Mouse (Mus musculus): Measurements from ENCODE around the gene Ppp1r36. TPM values are rescaled to one million over a fixed set of nuclear protein-coding genes. Genes with fewer than 3 reads are reported as not detected.
"Not testable (repeated sequence)": the region's sequence is repeated elsewhere in the genome, so short reads cannot be mapped to it uniquely, and the experiment has no call there.

Gene Ppp1r36
- polyA plus RNA-seq, 1 experiment from 2014 or later, result 1.0 TPM

- H3K4me2 ChIP-seq, result no peak overlapping the region
- WGBS, result 62% methylated on average over 5 of the region's 5 CpGs
- no peaks in the 10 kb centered on the region for H3K9me3 ChIP-seq
- no peak overlapping the region for H3K27ac ChIP-seq
- 0 out of 2 replicates have a peak, but pooled peaks cover 5% of the 10 kb centered on the region for H3K27me3 ChIP-seq (replicated peaks)
- H3K4me1 ChIP-seq, result peaks cover 5% of the 10 kb centered on the region; the same call in 1 of the 2 replicates
- no peak overlapping the region for H3K9ac ChIP-seq
- no peak overlapping the region for H3K4me3 ChIP-seq
- ATAC-seq (replicated peaks), result no peak
- no peaks in the 10 kb centered on the region for H3K36me3 ChIP-seq (replicated peaks)
These were observed 13.6 kb downstream of the Ppp1r36 start for GRCm38 (mm10) chr12:76430879-76431406.

GRCm38 (mm10) chr12:76431431-76431830, 14.1 kb downstream of the Ppp1r36 start:
- Histone ChIP-seq H3K4me3 (no peak overlapping the region), H3K36me3 (replicated peaks) (no peaks in the 10 kb centered on the region), H3K27ac (no peak overlapping the region), H3K9ac (no peak overlapping the region), H3K27me3 (replicated peaks) (0 out of 2 replicates have a peak, but pooled peaks cover 5% of the 10 kb centered on the region), H3K9me3 (no peaks in the 10 kb centered on the region), H3K4me2 (no peak overlapping the region), H3K4me1 (peaks cover 5% of the 10 kb centered on the region; the same call in 1 of the 2 replicates)
- ATAC-seq (replicated peaks), result no peak
- WGBS, result 87% methylated on average over 6 of the region's 6 CpGs

- H3K4me3 ChIP-seq, result no peak overlapping the region
- peaks cover 5% of the 10 kb centered on the region; the same call in 1 of the 2 replicates for H3K4me1 ChIP-seq
- H3K4me2 ChIP-seq, result no peak overlapping the region
- ATAC-seq (replicated peaks), result no peak
- WGBS, result 43% methylated on average over 7 of the region's 7 CpGs
- 0 out of 2 replicates have a peak, but pooled peaks cover 5% of the 10 kb centered on the region for H3K27me3 ChIP-seq (replicated peaks)
- H3K36me3 ChIP-seq (replicated peaks), result no peaks in the 10 kb centered on the region
- no peaks in the 10 kb centered on the region for H3K9me3 ChIP-seq
- H3K9ac ChIP-seq, result no peak overlapping the region
- H3K27ac ChIP-seq, result no peak overlapping the region
These were observed 16.8 kb downstream of the Ppp1r36 start for GRCm38 (mm10) chr12:76434111-76434510.

- Histone ChIP-seq H3K4me3 (peak overlapping the region; percentile 16; the same call in 1 of the 2 replicates), H3K27me3 (replicated peaks) (0 out of 2 replicates have a peak, but pooled peaks cover 5% of the 10 kb centered on the region), H3K27ac (no peak overlapping the region), H3K36me3 (replicated peaks) (no peaks in the 10 kb centered on the region), H3K4me1 (peaks cover 5% of the 10 kb centered on the region; the same call in 1 of the 2 replicates), H3K9ac (no peak overlapping the region), H3K9me3 (no peaks in the 10 kb centered on the region), H3K4me2 (peak overlapping the region; percentile 48)
- no peak for ATAC-seq (replicated peaks)
- WGBS, result 3% methylated on average over 17 of the region's 17 CpGs
These were observed 17.7 kb downstream of the Ppp1r36 start for GRCm38 (mm10) chr12:76435084-76435483.

- Histone ChIP-seq H3K4me3 (no peak overlapping the region), H3K27me3 (replicated peaks) (0 out of 2 replicates have a peak, but pooled peaks cover 5% of the 10 kb centered on the region), H3K4me2 (peak overlapping the region; percentile 48), H3K9ac (no peak overlapping the region), H3K9me3 (no peaks in the 10 kb centered on the region), H3K27ac (no peak overlapping the region), H3K4me1 (peaks cover 5% of the 10 kb centered on the region; the same call in 1 of the 2 replicates), H3K36me3 (replicated peaks) (no peaks in the 10 kb centered on the region)
- 46% methylated on average over 8 of the region's 8 CpGs for WGBS
- no peak for ATAC-seq (replicated peaks)
These were observed 18.2 kb downstream of the Ppp1r36 start for GRCm38 (mm10) chr12:76435549-76435948.

- not testable (repeated sequence) for H3K27me3 ChIP-seq (replicated peaks); H3K36me3 ChIP-seq (replicated peaks); ATAC-seq (replicated peaks); H3K27ac ChIP-seq; H3K4me3 ChIP-seq; H3K4me1 ChIP-seq; H3K4me2 ChIP-seq; H3K9ac ChIP-seq; H3K9me3 ChIP-seq
- WGBS, result 76% methylated on average over 6 of the region's 6 CpGs
These were observed 26.1 kb downstream of the Ppp1r36 start for GRCm38 (mm10) chr12:76443488-76443887.

GRCm38 (mm10) chr12:76444359-76444772, 27.0 kb downstream of the Ppp1r36 start:
- H3K4me3 ChIP-seq, result no peak overlapping the region
- no peak overlapping the region for H3K9ac ChIP-seq
- no peak overlapping the region for H3K4me2 ChIP-seq
- H3K27ac ChIP-seq, result no peak overlapping the region
- H3K4me1 ChIP-seq, result no peaks in the 10 kb centered on the region
- whole genome bisulfite sequencing, result 59% methylated on average over 10 of the region's 10 CpGs
- no peaks in the 10 kb centered on the region for H3K36me3 ChIP-seq (replicated peaks)
- no peak for ATAC-seq (replicated peaks)
- no peaks in the 10 kb centered on the region for H3K27me3 ChIP-seq (replicated peaks)
- H3K9me3 ChIP-seq, result no peaks in the 10 kb centered on the region

- Histone ChIP-seq H3K9me3 (no peaks in the 10 kb centered on the region), H3K4me3 (no peak overlapping the region), H3K27ac (no peak overlapping the region), H3K27me3 (replicated peaks) (no peaks in the 10 kb centered on the region), H3K4me2 (no peak overlapping the region), H3K36me3 (replicated peaks) (no peaks in the 10 kb centered on the region), H3K4me1 (no peaks in the 10 kb centered on the region), H3K9ac (no peak overlapping the region)
- ATAC-seq (replicated peaks), result no peak
- WGBS, result 80% methylated on average over 6 of the region's 6 CpGs
These were observed 27.5 kb downstream of the Ppp1r36 start for GRCm38 (mm10) chr12:76444862-76445261.

GRCm38 (mm10) chr12:76446201-76446600, 28.9 kb downstream of the Ppp1r36 start:
- H3K4me1 ChIP-seq, result no peaks in the 10 kb centered on the region
- H3K27me3 ChIP-seq (replicated peaks), result no peaks in the 10 kb centered on the region
- no peak overlapping the region for H3K27ac ChIP-seq
- H3K36me3 ChIP-seq (replicated peaks), result no peaks in the 10 kb centered on the region
- no peak overlapping the region for H3K9ac ChIP-seq
- WGBS, result 79% methylated on average over 11 of the region's 11 CpGs
- no peak overlapping the region for H3K4me3 ChIP-seq
- H3K4me2 ChIP-seq, result no peak overlapping the region
- ATAC-seq (replicated peaks), result no peak
- H3K9me3 ChIP-seq, result no peaks in the 10 kb centered on the region

- H3K36me3 ChIP-seq (replicated peaks), result no peaks in the 10 kb centered on the region
These were observed 30.8 kb downstream of the Ppp1r36 start for GRCm38 (mm10) chr12:76448127-76448526.

GRCm38 (mm10) chr12:76452203-76452602, 34.9 kb downstream of the Ppp1r36 start:
- no peaks in the 10 kb centered on the region for H3K9me3 ChIP-seq
- H3K36me3 ChIP-seq (replicated peaks), result no peaks in the 10 kb centered on the region
- H3K9ac ChIP-seq, result no peak overlapping the region
- no peak overlapping the region for H3K4me3 ChIP-seq
- WGBS, result 77% methylated on average over 2 of the region's 2 CpGs
- H3K4me1 ChIP-seq, result no peaks in the 10 kb centered on the region
- no peak overlapping the region for H3K27ac ChIP-seq
- H3K4me2 ChIP-seq, result no peak overlapping the region
- H3K27me3 ChIP-seq (replicated peaks), result no peaks in the 10 kb centered on the region
- no peak for ATAC-seq (replicated peaks)

More at GRCm38 (mm10) chr12:76448127-76448526, 30.8 kb downstream of the Ppp1r36 start:
- ATAC-seq (replicated peaks), result no peak
- H3K4me2 ChIP-seq, result no peak overlapping the region
- H3K4me1 ChIP-seq, result no peaks in the 10 kb centered on the region
- WGBS, result 86% methylated on average over 6 of the region's 6 CpGs
- no peaks in the 10 kb centered on the region for H3K27me3 ChIP-seq (replicated peaks)
- no peak overlapping the region for H3K4me3 ChIP-seq
- no peaks in the 10 kb centered on the region for H3K9me3 ChIP-seq
- no peak overlapping the region for H3K27ac ChIP-seq
- H3K9ac ChIP-seq, result no peak overlapping the region

- H3K27ac ChIP-seq; H3K36me3 ChIP-seq (replicated peaks); ATAC-seq (replicated peaks); H3K27me3 ChIP-seq (replicated peaks); H3K9ac ChIP-seq; H3K9me3 ChIP-seq; H3K4me3 ChIP-seq; H3K4me1 ChIP-seq; H3K4me2 ChIP-seq: not testable (repeated sequence)
- 88% methylated on average over 4 of the region's 4 CpGs for WGBS
These were observed 41.1 kb downstream of the Ppp1r36 start for GRCm38 (mm10) chr12:76458445-76458844.

- no peak overlapping the region for H3K4me2 ChIP-seq
- H3K4me1 ChIP-seq, result no peaks in the 10 kb centered on the region
- H3K27ac ChIP-seq, result no peak overlapping the region
- H3K27me3 ChIP-seq (replicated peaks), result no peaks in the 10 kb centered on the region
- no peak for ATAC-seq (replicated peaks)
- no peak overlapping the region for H3K9ac ChIP-seq
- no peaks in the 10 kb centered on the region for H3K9me3 ChIP-seq
- 69% methylated on average over 4 of the region's 4 CpGs for WGBS
- H3K36me3 ChIP-seq (replicated peaks), result no peaks in the 10 kb centered on the region
- no peak overlapping the region for H3K4me3 ChIP-seq
These were observed 41.7 kb downstream of the Ppp1r36 start for GRCm38 (mm10) chr12:76459032-76459431.
